Mouse (Mus musculus): ENCODE measurements around the gene Otp. TPM values are rescaled to one million over a fixed set of nuclear protein-coding genes. Genes with fewer than 3 reads are reported as not detected.

The Otp gene
- polyA plus RNA-seq, 1 experiment from 2014 or later, result 0.60 TPM

DNA sequence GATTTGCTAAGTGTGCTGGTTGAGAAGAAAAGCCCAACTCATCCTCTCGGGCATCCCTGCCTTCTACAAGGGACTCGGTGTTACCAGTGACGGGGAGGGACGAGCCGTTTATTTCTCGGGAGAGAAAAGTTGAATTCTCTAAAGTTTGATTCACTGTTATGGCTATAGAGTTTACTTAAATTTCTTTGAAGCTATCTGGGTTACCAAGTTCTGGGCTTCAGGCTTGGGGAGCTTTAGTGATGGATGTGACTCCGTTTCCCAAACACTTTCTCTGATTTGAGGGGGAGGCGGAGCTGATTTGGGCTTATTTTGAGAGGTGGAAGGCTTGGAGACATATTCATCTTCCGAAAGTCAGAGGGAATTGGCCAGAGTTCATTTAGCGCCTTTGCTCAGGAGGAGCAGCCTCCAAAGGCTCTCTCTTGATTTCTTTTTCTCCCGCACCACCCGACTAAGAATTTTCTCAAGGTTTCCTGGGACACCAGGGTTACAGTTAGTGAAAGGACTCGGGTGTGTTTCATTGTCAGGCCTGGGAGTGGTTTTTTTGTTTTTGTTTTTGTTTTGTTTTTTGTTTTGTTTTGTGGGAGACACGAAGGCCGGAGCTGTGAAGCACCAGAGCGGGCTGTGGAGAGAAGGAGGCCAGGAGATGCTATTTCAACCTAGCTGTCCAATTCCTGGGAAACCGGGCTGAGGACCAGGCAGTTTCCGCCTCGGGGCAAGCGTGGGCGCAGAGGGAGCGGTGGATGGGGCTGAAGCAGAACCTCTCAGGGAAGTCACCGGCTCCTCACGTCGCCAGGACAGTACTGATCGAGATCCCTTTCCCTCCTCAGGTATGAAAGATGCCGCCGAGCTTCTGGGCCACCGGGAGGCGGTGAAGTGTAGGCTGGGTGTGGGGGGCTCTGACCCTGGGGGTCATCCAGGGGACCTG lies 1.1 kb downstream of the Otp start:
- H3K4me1 ChIP-seq (ENCODE audit: control insufficient read depth, insufficient read depth, low read length), result no peaks in the 10 kb centered on the region
- H3K27me3 ChIP-seq (ENCODE audit: control insufficient read depth, insufficient read depth, low read length), result peaks cover 68% of the 10 kb centered on the region
- no peak overlapping the region for H3K27ac ChIP-seq (replicated peaks; ENCODE audit: low read depth, low read length)
- no peak overlapping the region for H3K9ac ChIP-seq (replicated peaks; ENCODE audit: low read length)
- WGBS, result under 1% methylated on average over 28 of the region's 30 CpGs
- ATAC-seq (replicated peaks; ENCODE audit: insufficient number of reproducible peaks, low FRiP score, low TSS enrichment, low read depth) (no peak), DNase-seq (ENCODE audit: low spot score) (no peak)
- no peaks in the 10 kb centered on the region for H3K36me3 ChIP-seq (replicated peaks; ENCODE audit: control insufficient read depth, insufficient read depth, low read depth, low read length)
- no peak overlapping the region for H3K4me3 ChIP-seq (ENCODE audit: low read depth, low read length)
- no peaks in the 10 kb centered on the region for H3K9me3 ChIP-seq (replicated peaks; ENCODE audit: control insufficient read depth, low read length)
- no peak overlapping the region; the same call in 1 of the 2 replicates for H3K4me2 ChIP-seq (ENCODE audit: low read depth, low read length)

DNA sequence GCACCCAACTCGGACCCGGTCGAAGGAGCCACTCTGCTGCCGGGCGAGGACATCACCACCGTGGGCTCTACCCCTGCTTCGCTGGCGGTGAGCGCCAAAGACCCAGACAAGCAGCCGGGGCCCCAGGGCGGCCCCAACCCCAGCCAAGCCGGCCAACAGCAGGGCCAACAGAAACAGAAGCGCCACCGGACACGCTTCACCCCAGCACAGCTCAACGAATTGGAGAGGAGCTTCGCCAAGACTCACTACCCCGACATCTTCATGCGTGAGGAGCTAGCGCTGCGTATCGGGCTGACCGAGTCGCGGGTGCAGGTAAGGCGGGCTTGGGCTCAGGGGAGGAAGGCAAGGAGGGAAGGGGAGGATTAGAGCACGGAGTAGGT lies 1.8 kb downstream of the Otp start:
- Histone ChIP-seq H3K4me1 (ENCODE audit: control insufficient read depth, insufficient read depth, low read length) (no peaks in the 10 kb centered on the region), H3K36me3 (replicated peaks; ENCODE audit: control insufficient read depth, insufficient read depth, low read depth, low read length) (no peaks in the 10 kb centered on the region), H3K4me2 (ENCODE audit: low read depth, low read length) (no peak overlapping the region; the same call in 1 of the 2 replicates), H3K27ac (replicated peaks; ENCODE audit: low read depth, low read length) (no peak overlapping the region), H3K9ac (replicated peaks; ENCODE audit: low read length) (no peak overlapping the region), H3K4me3 (ENCODE audit: low read depth, low read length) (no peak overlapping the region), H3K9me3 (replicated peaks; ENCODE audit: control insufficient read depth, low read length) (no peaks in the 10 kb centered on the region), H3K27me3 (ENCODE audit: control insufficient read depth, insufficient read depth, low read length) (peaks cover 68% of the 10 kb centered on the region)
- ATAC-seq (replicated peaks; ENCODE audit: insufficient number of reproducible peaks, low FRiP score, low TSS enrichment, low read depth) (no peak), DNase-seq (ENCODE audit: low spot score) (no peak)
- WGBS, result under 1% methylated on average over 27 of the region's 27 CpGs

DNA sequence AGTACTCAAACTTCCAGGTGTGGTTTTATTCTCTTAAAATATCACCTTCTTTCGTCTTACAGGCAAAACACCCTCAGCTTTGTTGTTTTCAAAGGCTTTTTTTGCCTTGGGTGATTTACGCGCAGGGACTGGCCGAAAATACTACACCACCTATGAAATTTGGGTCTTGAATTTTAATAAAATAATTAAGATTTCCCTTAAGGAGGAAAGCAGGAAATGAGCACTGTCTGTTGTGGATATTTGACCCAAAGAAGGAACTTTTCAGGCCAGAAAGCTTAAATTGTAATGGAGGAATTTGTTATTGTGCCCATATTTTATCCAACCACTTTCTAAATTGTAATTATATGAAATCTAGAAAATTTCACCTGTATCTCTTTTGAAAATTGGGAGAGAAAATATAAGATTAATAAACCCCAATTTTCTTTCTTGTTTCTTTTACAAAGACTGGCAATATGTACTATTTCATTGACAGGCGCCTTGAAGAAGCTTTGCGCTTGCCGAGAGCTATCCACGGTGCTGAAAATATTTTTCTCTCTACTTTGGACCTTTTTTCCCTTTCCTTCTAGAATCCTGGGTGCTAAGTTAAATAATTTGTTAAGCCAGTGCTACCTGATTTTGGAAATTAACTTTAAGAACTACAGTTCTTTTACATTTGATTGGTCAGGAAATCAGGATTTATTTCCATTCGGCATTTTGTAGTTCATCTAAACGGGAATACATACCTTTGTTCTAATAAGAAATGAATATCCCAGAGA lies 2.8 kb downstream of the Otp start:
- Histone ChIP-seq H3K4me3 (ENCODE audit: low read depth, low read length) (no peak overlapping the region), H3K4me1 (ENCODE audit: control insufficient read depth, insufficient read depth, low read length) (peaks cover 2% of the 10 kb centered on the region; the same call in 1 of the 2 replicates), H3K27me3 (ENCODE audit: control insufficient read depth, insufficient read depth, low read length) (peaks cover 70% of the 10 kb centered on the region), H3K4me2 (ENCODE audit: low read depth, low read length) (no peak overlapping the region), H3K27ac (replicated peaks; ENCODE audit: low read depth, low read length) (no peak overlapping the region), H3K9ac (replicated peaks; ENCODE audit: low read length) (no peak overlapping the region), H3K36me3 (replicated peaks; ENCODE audit: control insufficient read depth, insufficient read depth, low read depth, low read length) (no peaks in the 10 kb centered on the region), H3K9me3 (replicated peaks; ENCODE audit: control insufficient read depth, low read length) (no peaks in the 10 kb centered on the region)
- DNase-seq (ENCODE audit: low spot score) (peak; percentile 86), ATAC-seq (replicated peaks; ENCODE audit: insufficient number of reproducible peaks, low FRiP score, low TSS enrichment, low read depth) (no peak)
- 10% methylated on average over 10 of the region's 10 CpGs for WGBS

DNA sequence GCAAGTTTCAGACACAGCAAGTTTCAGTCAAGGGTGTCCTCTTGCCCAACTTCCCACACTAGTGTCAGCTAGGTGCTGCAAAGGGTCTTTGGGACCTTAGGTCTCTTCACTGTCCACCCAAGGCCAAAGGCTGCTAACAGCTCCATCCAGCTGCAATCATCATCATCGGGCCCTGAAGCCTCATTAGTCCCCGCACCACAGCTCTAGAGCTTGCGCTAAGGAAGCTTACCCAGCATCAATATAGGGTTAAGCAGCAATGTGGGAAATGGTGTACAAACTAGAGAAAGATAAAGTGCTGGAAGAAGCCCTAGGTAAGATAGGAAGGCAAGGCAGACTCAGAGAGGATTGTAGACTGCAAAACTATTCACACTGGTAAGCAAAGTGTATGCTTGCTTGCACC lies 5.8 kb downstream of the Otp start:
- Histone ChIP-seq H3K4me1 (ENCODE audit: control insufficient read depth, insufficient read depth, low read length) (peaks cover 9% of the 10 kb centered on the region; the same call in 1 of the 2 replicates), H3K36me3 (replicated peaks; ENCODE audit: control insufficient read depth, insufficient read depth, low read depth, low read length) (no peaks in the 10 kb centered on the region), H3K9me3 (replicated peaks; ENCODE audit: control insufficient read depth, low read length) (no peaks in the 10 kb centered on the region), H3K27ac (replicated peaks; ENCODE audit: low read depth, low read length) (no peak overlapping the region), H3K4me3 (ENCODE audit: low read depth, low read length) (no peak overlapping the region), H3K9ac (replicated peaks; ENCODE audit: low read length) (no peak overlapping the region), H3K4me2 (ENCODE audit: low read depth, low read length) (no peak overlapping the region), H3K27me3 (ENCODE audit: control insufficient read depth, insufficient read depth, low read length) (peaks cover 76% of the 10 kb centered on the region)
- no peak for DNase-seq (ENCODE audit: low spot score)
- ATAC-seq (replicated peaks; ENCODE audit: insufficient number of reproducible peaks, low FRiP score, low TSS enrichment, low read depth), result no peak
- WGBS, result 3% methylated on average over 3 of the region's 3 CpGs

DNA sequence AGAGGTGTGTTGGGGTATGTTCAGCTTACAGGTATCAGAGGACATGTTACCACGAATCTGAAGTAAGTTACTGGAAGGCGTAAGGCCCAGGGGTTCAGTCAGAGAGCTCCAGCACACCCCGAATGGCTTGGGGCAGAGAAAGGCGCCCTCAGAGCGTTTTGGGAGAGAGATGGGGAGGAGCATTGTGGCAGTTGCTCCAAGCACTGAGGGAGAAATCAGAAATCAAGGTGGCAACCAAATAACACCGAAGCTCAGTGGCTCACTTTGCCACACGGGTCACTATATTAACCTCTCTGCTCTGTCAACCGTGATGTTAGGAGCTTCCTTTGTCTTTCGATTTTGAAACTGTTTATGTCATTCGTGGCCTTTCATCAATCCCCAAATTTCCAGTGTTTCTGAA lies 6.8 kb downstream of the Otp start:
- no peak for DNase-seq (ENCODE audit: low spot score)

DNA sequence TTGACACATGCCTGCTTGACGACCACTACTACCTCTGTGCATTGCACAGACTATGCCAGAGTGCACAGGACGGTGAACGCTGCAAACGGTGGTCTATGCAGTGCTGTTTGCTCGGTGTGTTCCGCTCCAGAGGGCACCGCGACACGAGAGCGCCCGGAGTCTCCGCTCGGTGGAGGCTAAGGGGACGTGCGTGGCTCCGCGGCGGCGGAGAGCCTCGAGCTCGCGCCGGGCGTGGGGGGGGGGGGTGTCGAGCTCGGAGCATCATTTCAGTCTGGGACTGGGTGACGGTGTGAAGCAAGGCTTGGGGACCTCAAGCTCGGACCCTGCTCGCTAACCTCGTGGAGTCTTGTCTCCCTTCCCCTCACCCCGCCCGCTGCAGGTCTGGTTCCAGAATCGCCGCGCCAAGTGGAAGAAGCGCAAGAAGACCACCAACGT lies 7.3 kb downstream of the Otp start:
- H3K9ac ChIP-seq (replicated peaks; ENCODE audit: low read length), result no peak overlapping the region; the same call in 1 of the 2 replicates
- DNase-seq (ENCODE audit: low spot score), result peak; percentile 6
- ATAC-seq (replicated peaks; ENCODE audit: insufficient number of reproducible peaks, low FRiP score, low TSS enrichment, low read depth), result peak; percentile 60; the same call in 1 of the 2 replicates

More for the DNA sequence above, 6.8 kb downstream of the Otp start:
- WGBS, result 2% methylated on average over 10 of the region's 10 CpGs
- peaks cover 9% of the 10 kb centered on the region; the same call in 1 of the 2 replicates for H3K4me1 ChIP-seq (ENCODE audit: control insufficient read depth, insufficient read depth, low read length)
- H3K9me3 ChIP-seq (replicated peaks; ENCODE audit: control insufficient read depth, low read length), result no peaks in the 10 kb centered on the region
- peaks cover 71% of the 10 kb centered on the region for H3K27me3 ChIP-seq (ENCODE audit: control insufficient read depth, insufficient read depth, low read length)
- H3K27ac ChIP-seq (replicated peaks; ENCODE audit: low read depth, low read length), result no peak overlapping the region
- no peak overlapping the region for H3K4me2 ChIP-seq (ENCODE audit: low read depth, low read length)
- no peak overlapping the region for H3K9ac ChIP-seq (replicated peaks; ENCODE audit: low read length)
- no peaks in the 10 kb centered on the region for H3K36me3 ChIP-seq (replicated peaks; ENCODE audit: control insufficient read depth, insufficient read depth, low read depth, low read length)
- no peak for ATAC-seq (replicated peaks; ENCODE audit: insufficient number of reproducible peaks, low FRiP score, low TSS enrichment, low read depth)
- H3K4me3 ChIP-seq (ENCODE audit: low read depth, low read length), result no peak overlapping the region

DNA sequence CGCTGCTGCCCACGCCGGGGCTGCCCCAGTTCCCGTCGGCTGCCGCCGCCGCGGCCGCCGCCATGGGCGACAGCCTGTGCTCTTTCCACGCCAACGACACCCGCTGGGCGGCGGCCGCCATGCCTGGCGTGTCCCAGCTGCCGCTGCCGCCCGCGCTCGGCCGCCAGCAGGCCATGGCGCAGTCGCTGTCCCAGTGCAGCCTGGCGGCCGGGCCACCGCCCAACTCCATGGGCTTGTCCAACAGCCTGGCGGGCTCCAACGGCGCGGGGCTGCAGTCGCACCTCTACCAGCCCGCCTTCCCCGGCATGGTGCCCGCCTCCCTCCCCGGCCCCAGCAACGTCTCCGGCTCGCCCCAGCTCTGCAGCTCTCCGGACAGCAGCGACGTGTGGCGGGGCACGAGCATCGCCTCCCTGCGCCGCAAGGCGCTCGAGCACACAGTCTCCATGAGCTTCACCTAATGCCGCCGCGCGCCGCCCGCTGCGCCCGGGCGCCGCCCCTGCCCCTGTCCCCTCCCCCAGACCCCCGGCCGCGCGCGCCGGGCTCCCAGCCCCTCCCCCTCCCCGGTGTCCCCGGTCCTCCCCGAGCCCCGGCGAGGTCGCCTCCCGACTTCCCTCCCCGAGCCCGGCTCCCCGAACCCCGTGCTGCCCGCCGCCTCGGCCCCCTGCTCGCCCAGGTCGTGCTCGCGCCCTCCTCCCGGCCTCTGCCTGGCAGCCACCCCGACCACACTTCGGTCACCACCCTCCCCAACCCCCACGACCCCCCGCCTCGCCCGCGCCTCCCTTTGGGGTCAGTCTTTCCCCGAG lies 8.0 kb downstream of the Otp start:
- Histone ChIP-seq H3K27me3 (ENCODE audit: control insufficient read depth, insufficient read depth, low read length) (peaks cover 66% of the 10 kb centered on the region), H3K4me2 (ENCODE audit: low read depth, low read length) (peak overlapping the region; percentile 86), H3K4me3 (ENCODE audit: low read depth, low read length) (peak overlapping the region; percentile 40), H3K36me3 (replicated peaks; ENCODE audit: control insufficient read depth, insufficient read depth, low read depth, low read length) (no peaks in the 10 kb centered on the region), H3K4me1 (ENCODE audit: control insufficient read depth, insufficient read depth, low read length) (peaks cover 9% of the 10 kb centered on the region; the same call in 1 of the 2 replicates), H3K9ac (replicated peaks; ENCODE audit: low read length) (peak overlapping the region; percentile 37), H3K27ac (replicated peaks; ENCODE audit: low read depth, low read length) (no peak overlapping the region), H3K9me3 (replicated peaks; ENCODE audit: control insufficient read depth, low read length) (no peaks in the 10 kb centered on the region)
- ATAC-seq (replicated peaks; ENCODE audit: insufficient number of reproducible peaks, low FRiP score, low TSS enrichment, low read depth) (peak; percentile 78), DNase-seq (ENCODE audit: low spot score) (peak; percentile 47)
- 1% methylated on average over 49 of the region's 95 CpGs for WGBS

More for the DNA sequence above, 7.3 kb downstream of the Otp start:
- peaks cover 9% of the 10 kb centered on the region; the same call in 1 of the 2 replicates for H3K4me1 ChIP-seq (ENCODE audit: control insufficient read depth, insufficient read depth, low read length)
- no peak overlapping the region for H3K27ac ChIP-seq (replicated peaks; ENCODE audit: low read depth, low read length)
- H3K4me2 ChIP-seq (ENCODE audit: low read depth, low read length), result peak overlapping the region; percentile 86
- WGBS, result under 1% methylated on average over 33 of the region's 37 CpGs
- peaks cover 66% of the 10 kb centered on the region for H3K27me3 ChIP-seq (ENCODE audit: control insufficient read depth, insufficient read depth, low read length)
- no peaks in the 10 kb centered on the region for H3K9me3 ChIP-seq (replicated peaks; ENCODE audit: control insufficient read depth, low read length)
- no peaks in the 10 kb centered on the region for H3K36me3 ChIP-seq (replicated peaks; ENCODE audit: control insufficient read depth, insufficient read depth, low read depth, low read length)
- peak overlapping the region; percentile 40 for H3K4me3 ChIP-seq (ENCODE audit: low read depth, low read length)

Measured in embryonic facial prominence, embryonic 11.5 days (tissue).